Mouse (Mus musculus) limb, embryonic 14.5 days (tissue): ENCODE measurements around the gene Stom. TPM values are rescaled to one million over a fixed set of nuclear protein-coding genes. Genes with fewer than 3 reads are reported as not detected.

Source experiments
- ATAC-seq: fragments of 200-750 bp; cut with Nextera tagmentation; 2 replicates; pipeline ENCODE4 v1.8.0; 2017; ENCODE audit warnings: low read depth, moderate number of reproducible peaks, moderate TSS enrichment; ENCODE audit not compliant: low FRiP score
- DNase-seq: peaks from one replicate; pipeline ENCODE4 v3.0.0-alpha.2; 2015; ENCODE audit warnings: low spot score
- H3K27ac ChIP-seq: fragments of 300-500 bp; sonication (generic); replicated peaks from 2 replicates; pipeline ENCODE4 v1.5.1; 2014; ENCODE audit warnings: low read depth, mild to moderate bottlenecking, low read length, moderate library complexity, mixed read lengths
- H3K27me3 ChIP-seq: fragments of 300-500 bp; sonication (generic); 2 replicates; pipeline ENCODE4 v1.6.1; 2014; ENCODE audit warnings: low read length, mixed read lengths; ENCODE audit not compliant: control insufficient read depth, insufficient read depth
- H3K36me3 ChIP-seq: fragments of 300-500 bp; sonication (generic); 2 replicates; pipeline ENCODE4 v1.6.1; 2014; ENCODE audit warnings: mild to moderate bottlenecking, low read length, moderate library complexity, mixed read lengths; ENCODE audit not compliant: control insufficient read depth, insufficient read depth
- H3K4me1 ChIP-seq: fragments of 300-500 bp; sonication (generic); 2 replicates; pipeline ENCODE4 v1.6.1; 2014; ENCODE audit warnings: antibody characterized with exemption, low read length, mixed read lengths; ENCODE audit not compliant: control insufficient read depth, insufficient read depth
- H3K4me2 ChIP-seq: fragments of 300-500 bp; sonication (generic); replicated peaks from 2 replicates; pipeline ENCODE4 v1.6.1; 2014; ENCODE audit warnings: low read depth, mild to moderate bottlenecking, low read length, moderate library complexity; ENCODE audit not compliant: severe bottlenecking
- H3K4me3 ChIP-seq: fragments of 300-500 bp; sonication (generic); replicated peaks from 2 replicates; pipeline ENCODE4 v1.5.1; 2014; ENCODE audit warnings: low read length
- H3K9ac ChIP-seq: fragments of 300-500 bp; sonication (generic); 2 replicates; pipeline ENCODE4 v1.6.1; 2014; ENCODE audit warnings: mild to moderate bottlenecking, low read depth, low read length, moderate library complexity; ENCODE audit not compliant: severe bottlenecking
- H3K9me3 ChIP-seq: fragments of 300-500 bp; sonication (generic); 2 replicates; pipeline ENCODE4 v1.6.1; 2016; ENCODE audit warnings: low read length; ENCODE audit not compliant: control insufficient read depth
- POLR2A ChIP-seq: fragments of 200-500 bp; IDR thresholded peaks from 2 replicates; pipeline ENCODE4 v1.8.0; 2012; ENCODE audit warnings: inconsistent platforms, mild to moderate bottlenecking, moderate library complexity, borderline replicate concordance; ENCODE audit not compliant: insufficient read depth, insufficient read length; ENCODE audit errors: extremely low read depth
- whole genome bisulfite sequencing: fragments of 180-500 bp; shearing (Covaris S2); extraction: QIAGEN DNeasy Blood & Tissue Kit; methylation state at CpG from one replicate; pipeline ENCODE4 v1.1.7; 2014; 5-methylcytosine and 5-hydroxymethylcytosine counted together
- polyA plus RNA-seq, 2 experiments: library from polyadenylated mRNA; depleted of rRNA in 1 of 2; stranded (reverse) in 1 of 2; unstranded in 1 of 2; fragments of >200 nt; fragmentation: Nextera tagmentation in 1 of 2; extraction: Ambion mirVana in 1 of 2; gene quantifications; 2 replicates each; pipeline versions ENCODE4 v1.2.1 to v1.2.3; 2012 to 2014

Gene Stom
- polyA plus RNA-seq, 2 experiments = 14.0 to 19.1 TPM

- Histone ChIP-seq H3K4me2 (no peak overlapping the region), H3K27me3 (no peaks in the 10 kb centered on the region), H3K9me3 (no peaks in the 10 kb centered on the region), H3K4me3 (no peak overlapping the region), H3K9ac (no peak overlapping the region), H3K36me3 (no peaks in the 10 kb centered on the region), H3K4me1 (no peaks in the 10 kb centered on the region), H3K27ac (no peak overlapping the region)
- no peak for ATAC-seq
- TF ChIP-seq POLR2A = no peak
- no peak for DNase-seq
- WGBS = 74% methylated on average over 15 of the region's 15 CpGs
Observed at GRCm38 (mm10) chr2:35320399-35320798, 16.4 kb downstream of the Stom start.

DNA sequence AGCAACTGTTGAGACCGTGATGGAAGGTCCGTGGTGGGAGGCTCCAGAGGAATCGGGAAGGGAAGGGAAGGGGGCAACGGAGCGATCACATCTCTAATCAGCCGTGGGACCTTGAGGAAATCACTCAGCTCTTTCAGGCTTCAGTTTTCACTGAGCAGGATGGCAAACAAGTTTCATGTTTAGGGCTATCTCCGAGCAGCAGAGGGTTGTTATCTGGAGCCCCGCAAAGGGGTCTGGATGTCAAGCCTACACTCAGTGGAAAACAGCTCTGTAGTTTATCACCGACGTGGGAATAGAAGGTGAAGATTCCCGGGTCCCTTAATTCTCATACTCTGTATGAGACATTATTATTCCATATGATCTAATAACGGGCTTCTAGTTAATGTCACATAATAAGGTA lies 18.4 kb downstream of the Stom start:
- H3K4me3 ChIP-seq = no peak overlapping the region
- no peak for ATAC-seq
- no peaks in the 10 kb centered on the region for H3K4me1 ChIP-seq
- H3K27me3 ChIP-seq = no peaks in the 10 kb centered on the region
- no peak for DNase-seq
- H3K36me3 ChIP-seq = no peaks in the 10 kb centered on the region
- TF ChIP-seq POLR2A = no peak
- 87% methylated on average over 12 of the region's 12 CpGs for WGBS
- no peaks in the 10 kb centered on the region for H3K9me3 ChIP-seq
- H3K9ac ChIP-seq = no peak overlapping the region
- H3K27ac ChIP-seq = no peak overlapping the region
- no peak overlapping the region for H3K4me2 ChIP-seq

- Histone ChIP-seq H3K36me3 (no peaks in the 10 kb centered on the region), H3K27ac (no peak overlapping the region), H3K27me3 (no peaks in the 10 kb centered on the region), H3K9me3 (no peaks in the 10 kb centered on the region), H3K4me3 (no peak overlapping the region), H3K9ac (no peak overlapping the region), H3K4me2 (no peak overlapping the region), H3K4me1 (no peaks in the 10 kb centered on the region)
- 86% methylated on average over 4 of the region's 4 CpGs for WGBS
- TF ChIP-seq POLR2A = no peak
- ATAC-seq (no peak), DNase-seq (no peak)
Observed at GRCm38 (mm10) chr2:35317604-35318003, 19.2 kb downstream of the Stom start.

DNA sequence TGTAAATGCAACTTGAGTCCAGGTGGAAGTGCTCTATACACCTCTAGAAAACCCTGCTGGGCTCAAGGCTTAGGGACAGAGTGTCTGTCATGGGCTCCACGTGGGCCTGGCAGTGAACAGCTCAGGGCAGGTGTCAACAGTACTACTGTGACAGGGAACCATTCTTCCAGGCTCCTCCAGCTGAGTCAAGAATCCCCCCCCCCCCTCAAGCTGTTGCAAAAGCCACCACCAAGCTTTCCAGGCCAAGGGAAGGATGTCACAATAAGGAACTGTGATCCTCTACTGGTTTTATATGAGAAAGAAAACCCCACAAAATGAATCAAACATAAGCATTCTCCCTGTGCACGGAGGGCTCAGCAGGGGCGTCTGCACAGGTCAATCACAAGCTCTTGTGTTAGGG lies 22.5 kb downstream of the Stom start:
- H3K36me3 ChIP-seq = no peaks in the 10 kb centered on the region
- H3K4me3 ChIP-seq = no peak overlapping the region
- DNase-seq (no peak), ATAC-seq (no peak)
- no peak overlapping the region for H3K27ac ChIP-seq
- no peak for TF ChIP-seq POLR2A
- no peak overlapping the region for H3K9ac ChIP-seq
- H3K4me1 ChIP-seq = no peaks in the 10 kb centered on the region
- no peaks in the 10 kb centered on the region for H3K27me3 ChIP-seq
- no peak overlapping the region for H3K4me2 ChIP-seq
- 46% methylated on average over 3 of the region's 3 CpGs for WGBS
- H3K9me3 ChIP-seq = no peaks in the 10 kb centered on the region

GRCm38 (mm10) chr2:35309906-35310493 lies 26.8 kb downstream of the Stom start:
- no peak for DNase-seq
- Histone ChIP-seq H3K27ac (no peak overlapping the region), H3K9me3 (no peaks in the 10 kb centered on the region), H3K4me3 (no peak overlapping the region), H3K4me1 (no peaks in the 10 kb centered on the region), H3K36me3 (peaks cover 9% of the 10 kb centered on the region), H3K9ac (no peak overlapping the region), H3K4me2 (no peak overlapping the region), H3K27me3 (no peaks in the 10 kb centered on the region)
- 87% methylated on average over 4 of the region's 4 CpGs for WGBS
- no peak for ATAC-seq
- TF ChIP-seq POLR2A = no peak

DNA sequence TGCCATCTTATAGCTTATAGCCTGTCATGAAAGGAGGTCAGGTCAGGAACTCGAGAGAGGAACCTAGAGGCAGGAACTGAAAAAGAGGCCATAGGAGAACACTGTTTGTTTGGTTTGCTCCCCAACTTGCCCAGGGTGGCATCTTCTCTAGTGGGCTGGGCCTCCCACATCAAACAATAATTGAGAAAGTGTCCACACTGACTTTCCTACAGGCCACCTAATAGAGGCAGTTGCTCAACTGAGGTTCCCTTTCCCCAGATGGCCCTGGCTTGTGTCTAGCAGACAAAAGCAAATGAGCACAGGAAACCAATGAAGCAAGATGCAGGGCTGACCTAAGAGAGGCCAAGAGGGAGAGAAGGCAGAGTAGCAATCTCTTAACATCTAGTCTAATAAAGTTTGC lies 28.6 kb downstream of the Stom start:
- WGBS = 56% methylated on average over 1 of the region's 1 CpGs
- Histone ChIP-seq H3K36me3 (peaks cover 11% of the 10 kb centered on the region), H3K4me3 (no peak overlapping the region), H3K9me3 (no peaks in the 10 kb centered on the region), H3K27ac (no peak overlapping the region), H3K27me3 (no peaks in the 10 kb centered on the region), H3K9ac (no peak overlapping the region), H3K4me2 (no peak overlapping the region), H3K4me1 (no peaks in the 10 kb centered on the region)
- no peak for DNase-seq
- TF ChIP-seq POLR2A = no peak
- ATAC-seq = no peak
